Mouse (Mus musculus) midbrain, postnatal 0 days (tissue): ENCODE measurements around the gene Dach2. TPM values are rescaled to one million over a fixed set of nuclear protein-coding genes. Genes with fewer than 3 reads are reported as not detected.

Source experiments
- ATAC-seq: fragments of 200-750 bp; cut with Nextera tagmentation; 2 replicates; pipeline ENCODE4 v1.8.0; 2017; ENCODE audit warnings: moderate number of reproducible peaks, mild to moderate bottlenecking, moderate TSS enrichment, moderate library complexity; ENCODE audit not compliant: low FRiP score
- DNase-seq: peaks from one replicate; pipeline ENCODE4 v3.0.0-alpha.2; 2015; ENCODE audit warnings: low spot score
- H3K27ac ChIP-seq: fragments of 300-500 bp; sonication (generic); 2 replicates; pipeline ENCODE4 v1.5.1; 2014; ENCODE audit warnings: low read depth, mild to moderate bottlenecking, low read length, mixed read lengths
- H3K27me3 ChIP-seq: fragments of 300-500 bp; sonication (generic); 2 replicates; pipeline ENCODE4 v1.6.1; 2014; ENCODE audit warnings: low read length, control low read depth, mixed read lengths; ENCODE audit not compliant: insufficient read depth
- H3K36me3 ChIP-seq: fragments of 300-500 bp; sonication (generic); 2 replicates; pipeline ENCODE4 v1.6.1; 2014; ENCODE audit warnings: low read length, control low read depth, mixed read lengths; ENCODE audit not compliant: insufficient read depth
- H3K4me1 ChIP-seq: fragments of 300-500 bp; sonication (generic); 2 replicates; pipeline ENCODE4 v1.6.1; 2014; ENCODE audit warnings: mild to moderate bottlenecking, control low read depth, antibody characterized with exemption, low read length, mixed read lengths; ENCODE audit not compliant: insufficient read depth
- H3K4me2 ChIP-seq: fragments of 300-500 bp; sonication (generic); 2 replicates; pipeline ENCODE4 v1.6.1; 2014; ENCODE audit warnings: low read depth, mild to moderate bottlenecking, low read length, mixed read lengths; ENCODE audit not compliant: poor library complexity, severe bottlenecking
- H3K4me3 ChIP-seq: fragments of 300-500 bp; sonication (generic); 2 replicates; pipeline ENCODE4 v1.5.1; 2014; ENCODE audit warnings: low read depth, mild to moderate bottlenecking, low read length, moderate library complexity
- H3K9ac ChIP-seq: fragments of 300-500 bp; sonication (generic); replicated peaks from 2 replicates; pipeline ENCODE4 v1.6.1; 2014; ENCODE audit warnings: mild to moderate bottlenecking, low read length, moderate library complexity, mixed read lengths; ENCODE audit not compliant: poor library complexity, severe bottlenecking
- H3K9me3 ChIP-seq: fragments of 300-500 bp; sonication (generic); 2 replicates; pipeline ENCODE4 v1.6.1; 2016; ENCODE audit warnings: low read length, control low read depth
- CTCF ChIP-seq: IDR thresholded peaks from 2 replicates; pipeline ENCODE4 v1.5.1; 2016; ENCODE audit warnings: antibody characterized with exemption, mild to moderate bottlenecking
- WGBS: fragments of 180-500 bp; shearing (Covaris S2); extraction: QIAGEN DNeasy Blood & Tissue Kit; methylation state at CpG from one replicate; pipeline ENCODE4 v1.1.7; 2014; 5-methylcytosine and 5-hydroxymethylcytosine counted together
- polyA plus RNA-seq: library from polyadenylated mRNA; unstranded; fragments of >200 nt; fragmentation: Nextera tagmentation; extraction: Ambion mirVana; gene quantifications from 2 replicates; pipeline ENCODE4 v1.2.1, GENCODE M21; 2015
- total RNA-seq: library from RNA; depleted of rRNA; stranded (reverse); fragments of >200 nt; gene quantifications from 2 replicates; pipeline ENCODE4 v1.2.3, GENCODE M21; 2014

Dach2 gene
- total and polyA plus RNA-seq, 2 experiments from 2014 or later = 9.3 to 14.2 TPM

GRCm38 (mm10) chrX:113394417-113394816, 97.1 kb downstream of the Dach2 start:
- Histone ChIP-seq H3K9me3 (no peaks in the 10 kb centered on the region), H3K4me3 (no peak overlapping the region), H3K27ac (no peak overlapping the region), H3K9ac (no peak overlapping the region), H3K27me3 (no peaks in the 10 kb centered on the region), H3K36me3 (no peaks in the 10 kb centered on the region), H3K4me2 (no peak overlapping the region), H3K4me1 (no peaks in the 10 kb centered on the region)
- no peak for ATAC-seq
- 41% methylated on average over 3 of the region's 3 CpGs for WGBS
- no peak for DNase-seq
- TF ChIP-seq CTCF = no peak

- DNase-seq (no peak), ATAC-seq (no peak)
- no peak overlapping the region for H3K4me2 ChIP-seq
- H3K27ac ChIP-seq = no peak overlapping the region
- no peaks in the 10 kb centered on the region for H3K4me1 ChIP-seq
- H3K9ac ChIP-seq = no peak overlapping the region
- no peaks in the 10 kb centered on the region for H3K9me3 ChIP-seq
- no peaks in the 10 kb centered on the region for H3K27me3 ChIP-seq
- no peak for TF ChIP-seq CTCF
- 88% methylated on average over 1 of the region's 1 CpGs for WGBS
- H3K36me3 ChIP-seq = no peaks in the 10 kb centered on the region
- no peak overlapping the region for H3K4me3 ChIP-seq
Observed at GRCm38 (mm10) chrX:113408756-113409155, 111.4 kb downstream of the Dach2 start.

- Histone ChIP-seq H3K4me3 (no peak overlapping the region), H3K27ac (no peak overlapping the region), H3K4me1 (no peaks in the 10 kb centered on the region), H3K9me3 (no peaks in the 10 kb centered on the region), H3K27me3 (no peaks in the 10 kb centered on the region), H3K36me3 (no peaks in the 10 kb centered on the region), H3K9ac (no peak overlapping the region), H3K4me2 (no peak overlapping the region)
- 29% methylated on average over 3 of the region's 3 CpGs for WGBS
- DNase-seq (peak; percentile 24), ATAC-seq (no peak)
- TF ChIP-seq CTCF = no peak
Observed at GRCm38 (mm10) chrX:113421517-113422187, 124.3 kb downstream of the Dach2 start.

- Histone ChIP-seq H3K36me3 (no peaks in the 10 kb centered on the region), H3K27ac (no peak overlapping the region), H3K9me3 (no peaks in the 10 kb centered on the region), H3K4me3 (no peak overlapping the region), H3K4me1 (no peaks in the 10 kb centered on the region), H3K27me3 (no peaks in the 10 kb centered on the region), H3K9ac (no peak overlapping the region), H3K4me2 (no peak overlapping the region)
- ATAC-seq (no peak), DNase-seq (no peak)
- no peak for TF ChIP-seq CTCF
- WGBS = 67% methylated on average over 1 of the region's 1 CpGs
Observed at GRCm38 (mm10) chrX:113482131-113482530, 184.8 kb downstream of the Dach2 start.

DNA sequence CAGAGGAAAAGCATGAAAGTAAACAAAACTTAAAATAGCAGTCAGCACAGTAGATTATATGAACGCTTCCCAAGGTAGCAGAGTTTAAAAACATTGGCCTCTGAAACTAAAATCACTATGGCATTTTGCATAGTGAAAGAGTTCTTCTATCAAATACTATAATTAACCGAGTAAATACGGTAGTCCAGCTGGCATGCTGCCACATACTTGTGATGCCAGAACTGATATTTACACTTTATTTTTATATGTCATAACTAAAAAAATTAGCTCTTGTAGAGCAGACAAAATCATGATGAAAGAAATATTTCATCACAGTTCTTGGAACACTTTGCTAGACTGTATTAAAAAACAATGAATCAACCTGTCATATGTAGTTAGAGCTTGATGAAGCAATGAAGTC, 247.8 kb downstream of the Dach2 start:
- TF ChIP-seq CTCF = no peak
- no peaks in the 10 kb centered on the region for H3K4me1 ChIP-seq
- no peak for DNase-seq
- no peak for ATAC-seq
- no peak overlapping the region for H3K4me2 ChIP-seq
- H3K36me3 ChIP-seq = no peaks in the 10 kb centered on the region
- WGBS = 72% methylated on average over 3 of the region's 3 CpGs
- no peak overlapping the region for H3K27ac ChIP-seq
- H3K4me3 ChIP-seq = no peak overlapping the region
- no peaks in the 10 kb centered on the region for H3K9me3 ChIP-seq
- no peak overlapping the region for H3K9ac ChIP-seq
- H3K27me3 ChIP-seq = no peaks in the 10 kb centered on the region

GRCm38 (mm10) chrX:113563897-113564296, 266.6 kb downstream of the Dach2 start:
- Histone ChIP-seq H3K9ac (no peak overlapping the region), H3K27me3 (no peaks in the 10 kb centered on the region), H3K36me3 (no peaks in the 10 kb centered on the region), H3K9me3 (no peaks in the 10 kb centered on the region), H3K4me1 (no peaks in the 10 kb centered on the region), H3K4me2 (no peak overlapping the region), H3K4me3 (no peak overlapping the region), H3K27ac (no peak overlapping the region)
- no peak for DNase-seq
- no peak for TF ChIP-seq CTCF
- ATAC-seq = no peak
- 80% methylated on average over 2 of the region's 2 CpGs for WGBS
